Mouse (Mus musculus): ENCODE measurements around the gene Recql.
A peak's percentile ranks its signal among the peaks of the same experiment; 100 is the strongest.

Gene Recql

DNA sequence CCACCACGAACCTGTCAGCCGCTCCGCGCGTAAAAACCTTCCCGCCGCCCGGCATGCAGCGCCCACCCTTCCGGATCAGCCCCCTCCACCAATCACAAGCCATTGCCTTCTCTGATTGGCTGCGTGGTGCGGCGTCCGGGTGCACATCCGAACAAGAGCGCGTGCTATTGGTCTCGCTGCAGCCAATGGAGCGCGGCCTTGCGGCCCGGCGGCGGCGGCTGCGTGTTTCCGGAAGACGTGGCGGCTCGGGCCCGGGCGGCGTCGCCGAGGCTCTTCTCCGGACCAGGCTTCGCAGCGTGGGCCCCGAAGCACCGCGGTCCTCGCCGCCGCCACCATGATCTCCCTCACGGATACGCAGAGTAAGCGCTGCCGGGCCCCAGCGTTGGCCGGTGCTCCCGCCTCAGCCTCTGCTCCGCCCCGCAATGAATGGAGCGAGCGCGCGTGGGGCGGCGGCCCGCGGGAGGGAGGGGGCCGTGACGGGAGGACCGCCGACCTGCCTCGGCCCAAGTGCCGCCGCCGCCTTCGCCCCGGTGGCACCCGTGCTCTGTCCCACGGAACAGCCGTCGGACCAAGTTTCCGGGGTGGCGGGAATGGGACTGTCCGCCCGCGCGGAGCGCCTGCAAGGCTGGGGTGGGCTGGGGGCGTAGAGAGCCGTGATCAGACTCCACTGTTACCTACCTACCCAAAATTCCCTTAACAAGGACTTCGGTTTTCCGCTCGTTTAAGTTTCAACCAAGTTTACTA, at the start of gene Recql, which contains the start of gene Golt1b:
Gene Recql (minus strand): TSS at position 77 of the 744 bp plus-strand sequence.
Gene Golt1b (plus strand): TSS at position 211 of the 744 bp plus-strand sequence.
- peak; percentile 98 for DNase-seq (ENCODE audit: low read depth, low spot score)

DNA sequence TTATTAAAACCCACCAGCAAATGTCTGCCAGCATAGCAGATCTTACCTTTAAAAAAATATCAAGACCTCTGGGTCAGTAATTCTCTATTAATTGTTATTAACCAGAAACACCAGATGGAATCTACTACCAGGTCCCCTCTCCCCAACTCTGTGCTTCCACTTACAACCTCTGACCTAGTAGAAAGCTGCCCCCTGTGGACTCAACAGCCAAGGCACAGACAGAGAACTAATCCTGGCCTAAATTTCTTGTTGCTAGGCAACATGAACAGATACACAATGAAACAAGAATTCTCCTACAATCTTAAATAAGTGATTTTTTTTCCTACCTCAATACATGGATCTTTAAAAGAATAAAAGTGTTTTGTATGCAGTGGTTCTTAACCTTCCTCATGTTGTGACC, 42.2 kb upstream of the Recql start:
- no peak for DNase-seq (ENCODE audit: low read depth, low spot score)

DNA sequence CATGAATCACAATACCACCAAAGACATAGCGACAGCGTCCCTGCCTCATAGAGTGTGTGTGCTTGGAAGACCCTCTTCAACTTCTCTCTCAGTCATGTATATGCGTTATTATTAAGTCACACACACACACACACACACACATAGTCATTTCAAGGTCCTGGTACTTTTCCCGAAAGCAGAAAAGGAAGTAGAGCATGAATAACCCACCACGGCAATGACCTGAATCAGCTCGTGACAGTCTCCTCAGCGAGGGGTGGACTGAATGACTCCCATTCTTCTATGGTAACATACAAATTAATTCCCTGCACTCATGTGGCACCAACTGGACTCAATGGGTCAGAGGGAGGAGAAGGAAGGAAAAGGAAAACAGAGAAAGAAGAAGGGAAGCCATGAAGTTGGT, 38.1 kb upstream of the Recql start:
- DNase-seq (ENCODE audit: low read depth, low spot score), result no peak

DNA sequence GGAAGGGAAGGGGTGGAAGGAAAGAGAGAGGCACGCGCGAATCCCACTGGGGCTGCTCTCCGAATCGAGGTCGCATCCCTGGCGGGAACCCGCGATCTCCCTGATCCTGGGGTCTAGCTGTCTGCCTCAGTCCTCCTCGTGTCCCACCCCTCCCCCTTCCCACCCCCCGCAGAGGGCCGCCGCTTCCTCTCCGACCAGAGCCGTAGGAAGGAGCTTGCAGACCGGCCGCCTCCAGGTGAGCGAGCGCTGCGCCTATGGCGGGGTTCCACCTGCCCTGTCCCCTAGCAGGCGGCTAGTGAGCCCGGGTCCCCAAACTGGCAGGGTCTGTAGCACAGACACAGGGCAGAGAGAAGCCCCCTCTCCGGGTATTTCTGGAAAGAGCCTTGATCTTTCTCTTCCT, 27.7 kb upstream of the Recql start:
- no peak for DNase-seq (ENCODE audit: low read depth, low spot score)

DNA sequence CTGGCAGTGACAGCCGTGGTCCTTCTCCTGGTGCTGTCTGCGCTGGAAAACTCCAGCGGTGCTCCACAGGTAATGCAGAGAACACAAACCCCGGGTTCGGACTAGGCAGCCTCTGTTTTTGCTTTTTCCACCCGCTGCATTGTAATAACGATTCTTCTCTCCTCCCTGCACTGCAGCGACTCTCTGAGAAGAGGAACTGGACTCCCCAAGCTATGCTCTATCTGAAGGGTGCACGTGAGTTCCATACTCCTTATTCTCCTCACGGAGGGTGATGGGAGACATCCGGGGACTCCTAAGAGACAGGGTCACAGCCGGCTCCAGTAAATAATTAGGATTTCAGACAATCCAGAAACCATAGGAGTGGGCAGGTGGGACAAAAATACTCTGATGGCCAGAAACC, 27.0 kb upstream of the Recql start:
- DNase-seq (ENCODE audit: low read depth, low spot score), result no peak

DNA sequence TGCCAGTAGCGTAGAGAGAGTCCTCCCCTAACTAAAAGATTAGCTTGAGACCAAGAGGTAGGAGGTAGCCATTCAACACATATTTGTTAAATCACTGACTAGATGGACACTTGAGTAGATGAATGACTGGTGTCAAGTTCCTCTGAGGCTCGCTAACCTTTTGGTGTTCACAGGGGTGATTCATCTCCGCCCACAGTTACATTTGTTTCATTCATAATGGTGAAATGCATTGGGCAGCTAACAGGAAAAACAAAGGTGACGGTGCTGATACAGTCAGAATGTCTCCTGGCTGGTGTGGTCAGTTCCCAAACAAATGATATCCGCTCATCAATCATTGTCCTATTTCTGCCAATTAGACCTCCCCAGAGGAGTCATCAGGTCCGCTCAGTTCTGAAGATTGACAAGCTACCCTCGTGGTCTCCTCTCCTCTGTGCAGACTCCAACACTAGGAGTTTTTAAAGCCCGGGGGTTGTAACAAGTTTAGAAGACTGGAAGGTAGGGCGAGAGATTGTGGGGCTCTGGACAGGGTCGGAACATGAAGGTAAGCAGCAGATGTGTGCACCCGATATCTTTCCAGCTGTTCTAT, 26.1 kb upstream of the Recql start, which contains the start of gene Spx:
Gene Spx (plus strand): TSS at position 536 of the 586 bp plus-strand sequence.
- DNase-seq (ENCODE audit: low read depth, low spot score), result no peak

DNA sequence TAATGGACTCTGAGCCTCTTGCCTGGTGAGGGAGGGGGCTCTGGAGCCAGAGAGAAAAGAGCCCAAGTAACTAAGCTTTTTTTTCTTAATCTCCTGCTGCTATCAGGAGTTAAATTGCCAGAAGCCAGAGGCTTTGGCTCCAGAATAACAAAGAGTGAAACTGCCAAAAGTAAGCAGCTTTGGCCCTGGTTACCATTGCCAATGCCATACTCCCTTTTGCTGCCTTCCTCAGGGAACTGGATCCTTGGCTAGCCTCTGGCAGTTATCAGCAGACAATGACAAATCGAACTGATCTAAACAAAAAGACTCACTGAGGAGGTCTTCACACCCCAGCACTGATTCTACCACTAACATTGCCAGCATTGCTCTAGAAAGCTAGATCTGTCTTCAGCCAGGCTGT, 24.3 kb upstream of the Recql start:
- no peak for DNase-seq (ENCODE audit: low read depth, low spot score)

DNA sequence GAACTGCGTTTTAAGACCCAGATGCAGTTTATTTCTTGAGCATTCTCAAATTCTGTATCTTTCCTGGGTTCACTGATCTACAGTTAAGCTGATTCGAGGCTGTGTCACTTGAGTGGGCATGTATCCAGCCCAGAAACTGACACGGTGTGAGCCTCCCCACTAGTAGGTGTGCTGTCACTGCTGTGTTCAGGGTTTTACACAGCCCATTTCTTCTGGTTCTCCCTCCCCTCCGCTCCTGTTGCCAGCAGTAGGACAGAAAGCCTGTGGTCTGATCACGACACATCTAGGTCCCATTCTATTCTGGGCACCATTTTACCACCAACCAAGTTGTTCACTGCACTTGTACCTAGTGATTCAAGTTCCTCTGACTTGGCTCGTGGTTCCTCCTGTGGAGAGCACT, 8.9 kb upstream of the Recql start:
- DNase-seq (ENCODE audit: low read depth, low spot score), result no peak

DNA sequence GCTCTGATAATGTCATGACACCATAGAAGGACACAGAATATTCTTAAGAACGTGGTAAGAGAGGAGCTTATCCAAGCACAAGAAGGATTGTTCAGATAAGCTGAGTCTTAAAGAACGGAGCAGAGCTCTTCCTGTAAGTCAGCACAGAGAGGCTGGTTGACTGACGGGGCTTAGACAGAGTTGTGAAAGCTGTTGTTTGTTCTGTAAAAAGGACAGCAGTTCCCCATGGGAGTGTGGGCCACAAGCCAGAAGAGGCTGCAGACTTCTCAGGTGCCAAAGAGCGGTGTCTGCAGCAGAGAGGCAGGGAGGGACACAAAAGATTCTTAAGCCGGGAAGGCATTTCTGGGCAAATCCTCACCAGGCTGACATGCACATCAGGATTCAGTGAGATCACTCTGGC, 7.8 kb upstream of the Recql start:
- no peak for DNase-seq (ENCODE audit: low read depth, low spot score)

DNA sequence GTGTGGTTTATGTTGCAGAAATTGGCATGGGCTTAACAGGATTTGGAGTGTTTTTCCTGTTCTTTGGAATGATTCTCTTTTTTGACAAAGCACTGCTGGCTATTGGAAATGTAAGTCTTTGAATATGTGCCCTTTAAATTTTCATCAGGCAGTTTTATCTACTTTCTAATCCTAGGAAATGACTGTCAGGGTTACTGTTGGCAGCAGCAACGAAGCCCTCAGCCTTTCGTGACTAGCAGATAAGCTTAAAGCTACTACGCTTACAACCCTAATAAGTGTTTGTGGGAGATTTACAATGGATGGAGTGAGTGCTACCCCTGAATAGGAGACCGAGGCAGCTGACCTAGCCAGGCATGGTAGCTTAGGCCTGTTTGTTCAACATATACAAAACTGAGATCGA, 5.4 kb upstream of the Recql start:
- no peak for DNase-seq (ENCODE audit: low read depth, low spot score)

DNA sequence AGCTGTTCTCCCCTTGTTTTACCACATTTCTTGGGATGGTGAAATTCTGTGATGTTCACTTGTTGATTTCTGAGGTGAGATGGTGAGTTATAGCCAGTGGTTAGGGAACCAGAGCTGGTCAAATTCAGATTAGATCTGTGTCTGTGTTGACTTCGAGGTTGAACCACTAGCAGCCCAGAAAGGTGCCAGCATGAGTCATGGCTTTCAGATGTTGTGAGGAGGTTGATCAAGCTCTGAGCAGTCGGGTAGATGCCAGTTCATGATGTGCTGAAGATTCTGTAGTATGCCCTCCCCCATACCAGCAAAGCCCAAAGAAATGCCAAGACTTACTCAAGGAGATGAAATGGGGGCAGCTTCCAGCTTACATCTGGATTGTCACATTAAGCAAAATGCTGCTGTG, 2.2 kb upstream of the Recql start:
- peak; percentile 13 for DNase-seq (ENCODE audit: low read depth, low spot score)

DNA sequence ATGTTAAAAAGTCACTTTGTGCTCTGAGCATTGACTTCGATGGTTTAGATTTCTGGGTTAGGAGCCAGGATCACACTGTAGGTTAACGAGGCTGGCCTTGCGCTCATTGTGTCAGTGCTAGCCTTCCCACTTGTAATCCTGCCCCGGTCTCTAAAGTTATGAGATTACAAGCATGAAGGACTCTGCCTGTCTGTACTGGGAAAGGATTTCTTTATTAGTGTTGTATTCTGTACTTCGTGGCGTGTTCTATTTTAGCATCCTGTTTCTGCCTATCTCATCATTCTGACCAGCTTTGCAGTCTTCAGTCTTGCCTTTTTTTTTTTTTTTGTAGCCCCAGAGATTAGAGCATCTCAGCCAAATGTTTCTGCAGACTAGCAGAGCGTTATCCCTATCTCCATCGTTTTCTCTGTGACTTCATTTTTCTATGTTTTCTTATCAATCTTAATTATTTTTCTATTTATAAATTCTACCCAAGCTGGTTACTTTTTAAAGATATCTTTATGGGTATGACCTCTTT, 926 bp upstream of the Recql start:
- no peak for DNase-seq (ENCODE audit: low read depth, low spot score)

DNA sequence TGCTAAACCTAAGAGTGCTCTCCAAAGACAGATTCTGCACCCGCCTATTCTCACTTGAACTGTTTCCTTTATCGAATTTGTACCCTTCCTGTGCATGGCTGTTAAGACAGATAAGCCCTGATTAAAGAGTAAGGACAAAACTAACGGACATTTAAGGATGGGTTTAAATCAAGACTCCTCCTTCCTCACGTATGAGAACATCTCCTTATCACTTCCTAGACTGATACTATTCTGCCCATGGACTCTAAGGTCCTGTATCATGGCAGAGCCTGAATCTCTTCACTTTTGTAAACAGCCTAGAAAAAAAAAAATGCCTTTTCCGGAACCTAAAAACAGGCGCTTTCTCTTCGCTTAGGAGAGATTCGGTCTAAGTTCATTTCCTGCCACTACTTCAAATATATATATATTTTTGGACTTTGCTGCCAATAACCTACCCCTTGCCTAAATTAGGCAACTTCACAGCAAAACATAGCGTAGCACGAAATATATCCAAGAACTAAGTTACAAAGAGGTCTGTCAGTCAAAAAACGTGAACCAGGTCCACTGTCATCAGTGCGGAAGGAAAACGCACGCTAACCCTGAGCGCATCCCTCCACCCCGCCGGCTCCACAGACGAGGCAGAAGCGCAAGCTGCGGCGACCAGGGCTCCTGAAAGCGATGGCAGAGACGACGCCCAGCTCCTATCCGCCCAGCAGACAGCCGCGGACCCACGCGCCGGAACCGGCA, 439 bp downstream of the Recql start:
- DNase-seq (ENCODE audit: low read depth, low spot score), result no peak

DNA sequence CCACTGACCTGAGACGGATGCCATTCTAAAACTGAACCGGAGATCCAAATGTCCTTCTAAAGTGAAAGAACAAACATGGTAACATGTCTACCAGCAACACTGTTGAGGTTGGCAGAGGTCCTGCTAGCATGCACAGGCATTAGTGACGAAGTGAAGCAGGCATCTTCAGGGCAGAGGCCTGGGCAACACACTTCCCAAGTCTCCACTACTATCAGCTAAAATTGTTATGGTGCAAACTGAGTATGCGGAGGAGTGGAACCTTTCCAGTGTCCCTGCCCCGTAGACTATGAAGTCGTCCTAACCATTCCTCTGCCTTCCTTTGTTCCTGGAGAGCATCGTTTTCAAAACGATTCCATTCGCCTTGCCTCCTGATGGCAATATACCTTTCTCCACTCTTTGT, 2.4 kb downstream of the Recql start:
- no peak for DNase-seq (ENCODE audit: low read depth, low spot score)

DNA sequence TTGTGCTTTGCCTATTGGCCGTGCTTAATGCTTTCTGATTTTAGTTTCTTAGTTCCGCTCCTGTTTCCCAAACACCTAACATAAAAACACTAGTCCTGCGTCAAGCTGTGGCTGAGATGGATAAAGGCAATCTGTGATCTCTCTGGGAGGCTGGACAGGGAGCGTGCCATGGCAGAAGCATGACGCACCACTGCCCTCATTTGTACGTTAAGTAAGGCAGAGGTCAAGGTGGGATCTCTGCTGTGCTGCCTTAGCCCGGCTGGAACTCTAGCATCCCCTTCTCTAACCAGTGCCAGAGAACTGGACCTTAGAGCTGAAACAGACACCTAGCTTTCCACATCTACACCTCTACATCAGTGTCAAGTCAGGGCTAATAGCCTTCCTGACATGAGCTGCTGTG, 5.3 kb downstream of the Recql start:
- DNase-seq (ENCODE audit: low read depth, low spot score), result no peak

DNA sequence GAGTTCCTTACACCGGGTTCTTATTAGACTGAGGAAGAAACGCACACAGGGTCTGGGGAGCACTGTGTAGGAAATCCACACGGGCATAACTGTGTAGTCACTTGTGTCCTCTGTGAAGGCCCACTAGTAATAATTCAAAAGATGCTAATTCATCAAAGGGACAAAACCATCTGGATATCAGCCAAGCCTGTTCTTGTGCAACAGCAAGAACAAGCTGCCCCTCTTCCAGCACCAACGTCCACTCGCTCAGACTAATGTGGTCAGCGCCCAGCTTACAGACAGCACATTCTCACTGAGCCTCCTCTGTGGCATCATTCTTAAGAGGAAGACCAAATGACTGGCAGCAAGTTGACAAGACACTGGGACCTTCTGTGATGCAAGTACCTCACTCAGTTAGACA, 6.9 kb downstream of the Recql start:
- no peak for DNase-seq (ENCODE audit: low read depth, low spot score)

DNA sequence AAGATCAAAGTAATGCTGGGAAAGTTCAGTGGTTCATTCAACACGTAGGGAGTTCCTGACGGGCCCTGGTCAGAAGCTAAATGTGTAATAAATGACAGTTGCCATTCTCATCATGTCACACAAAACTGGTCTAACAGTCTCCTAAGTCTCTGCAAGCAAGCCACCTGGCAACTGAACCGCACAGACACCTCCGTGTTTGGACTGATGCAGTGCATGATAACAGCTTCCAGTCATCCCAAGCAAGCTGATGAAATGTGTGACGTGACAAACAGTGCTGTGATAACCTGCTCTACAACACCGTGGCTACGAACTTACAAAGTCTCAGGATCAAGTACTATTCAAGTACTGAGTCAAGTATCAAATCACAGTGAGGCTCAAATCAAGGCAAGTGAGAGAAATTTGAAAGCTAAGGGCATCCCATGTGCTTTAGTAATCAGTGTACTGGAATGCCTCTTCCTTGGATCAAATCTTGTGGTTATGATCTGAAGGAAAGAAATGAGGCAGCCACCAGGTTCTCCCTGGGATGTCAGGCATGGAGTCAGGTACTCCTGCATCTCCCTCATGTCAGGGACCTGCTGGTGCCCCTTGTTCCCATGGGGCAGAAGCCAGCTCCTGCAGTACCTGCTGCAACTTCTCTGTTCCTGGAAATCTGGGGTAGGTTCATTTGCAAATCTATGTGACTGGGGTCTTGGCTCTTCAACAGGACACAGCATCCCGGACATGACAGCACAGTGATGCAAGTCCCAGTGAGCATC, 8.1 kb downstream of the Recql start:
- no peak for DNase-seq (ENCODE audit: low read depth, low spot score)

DNA sequence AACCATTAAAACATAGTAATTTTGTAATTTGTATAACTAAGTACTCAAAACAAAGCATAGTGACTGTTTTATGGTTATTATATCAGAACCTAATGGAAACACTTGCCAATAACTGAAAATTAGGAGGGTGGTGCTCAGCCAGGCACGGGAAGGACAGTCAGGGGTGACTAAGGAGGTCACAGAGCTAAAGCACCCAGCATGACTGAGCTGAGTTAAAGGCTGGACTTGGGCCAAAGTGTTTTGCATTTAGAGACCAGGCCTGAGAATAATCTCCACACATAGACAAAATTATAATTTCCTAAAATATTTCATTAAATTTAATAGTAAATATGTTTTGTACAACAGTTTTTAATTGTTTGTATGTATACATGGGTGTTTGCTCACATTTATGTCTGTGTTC, 9.8 kb downstream of the Recql start:
- DNase-seq (ENCODE audit: low read depth, low spot score), result no peak

DNA sequence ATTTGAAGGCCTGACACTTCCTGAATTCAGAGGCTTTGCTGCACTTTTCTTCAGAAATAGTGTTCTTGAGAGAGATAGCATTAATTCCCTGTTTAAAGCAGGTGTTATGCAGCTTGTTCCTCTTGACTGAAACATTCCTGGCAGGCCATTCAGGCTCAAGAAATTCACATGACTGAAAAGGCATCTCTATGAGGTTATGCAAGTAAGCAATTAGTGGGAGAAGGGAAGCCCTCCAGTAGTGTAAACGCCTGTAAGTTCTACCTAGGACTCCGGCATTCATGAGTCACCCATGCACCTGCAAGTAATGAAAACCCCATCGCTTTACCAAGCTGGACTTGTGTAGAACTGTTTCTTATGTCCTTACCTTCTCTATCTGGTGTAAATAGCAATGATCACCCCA, 17.3 kb downstream of the Recql start:
- no peak for DNase-seq (ENCODE audit: low read depth, low spot score)

DNA sequence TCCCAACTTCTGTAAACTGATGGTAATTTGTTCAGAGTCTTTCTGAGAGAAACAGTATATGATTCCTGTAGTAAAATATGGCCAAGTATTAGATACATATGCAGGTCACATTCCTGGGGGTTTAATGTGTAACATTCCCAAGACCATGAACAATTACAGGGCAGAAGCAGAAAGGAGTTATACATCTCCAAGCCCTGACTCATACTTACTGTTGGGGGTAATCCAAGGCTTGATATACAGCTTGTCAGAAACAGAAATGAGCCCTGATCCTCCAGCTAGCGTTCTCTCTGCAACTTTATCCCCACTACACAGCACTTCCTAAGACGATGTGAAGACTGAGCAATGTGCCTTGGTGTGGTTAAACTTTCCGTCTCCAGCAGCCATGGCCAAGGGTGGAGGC, 19.3 kb downstream of the Recql start:
- no peak for DNase-seq (ENCODE audit: low read depth, low spot score)

DNA sequence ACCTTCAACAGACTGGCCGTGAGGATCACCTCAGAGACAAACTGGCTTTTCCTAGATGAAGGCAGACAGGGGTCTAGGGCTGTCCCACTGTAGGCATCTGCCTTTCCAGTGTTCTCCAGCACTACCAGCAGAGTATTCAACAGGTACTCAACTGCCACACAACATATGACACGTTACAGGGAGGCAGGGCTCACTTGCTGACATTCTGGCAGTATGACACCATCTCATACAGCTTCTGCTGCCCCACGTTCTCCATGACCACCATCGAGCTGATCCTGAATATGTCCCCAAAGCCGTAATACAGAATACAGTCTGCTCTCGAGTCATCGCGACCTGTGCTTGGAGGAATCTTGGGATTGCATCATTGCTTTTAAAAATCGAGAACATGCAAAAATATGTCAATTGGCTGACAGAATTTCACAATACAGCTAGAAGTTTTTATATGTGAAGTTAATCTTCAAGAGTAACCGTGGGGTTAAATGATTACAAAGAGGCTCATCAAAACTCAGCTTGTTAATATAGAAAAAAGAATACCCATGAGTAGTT, 20.3 kb downstream of the Recql start:
- no peak for DNase-seq (ENCODE audit: low read depth, low spot score)
